Mouse (Mus musculus) cerebellum, postnatal 4 days (tissue): ENCODE measurements around the gene Gm10338.
"Not testable (repeated sequence)": the region's sequence is repeated elsewhere in the genome, so short reads cannot be mapped to it uniquely, and the experiment has no call there.

ENCODE experiments used
- DNase-seq, 2 experiments: peaks; one replicate each; pipeline ENCODE4 v3.0.0; 2022; ENCODE audit warnings: low spot score in 2 of 2, mixed read lengths in 1 of 2

Gm10338 gene

GRCm38 (mm10) chr14:7595492-7595891 is at the start of gene Gm10338:
Gm10338 (minus strand) TSS chr14:7595592.
- DNase-seq = not testable (repeated sequence)

- DNase-seq = not testable (repeated sequence)
These were observed 48.5 kb upstream of the Gm10338 start, which contains the start of gene Gm10128 for GRCm38 (mm10) chr14:7643872-7644271. Gm10128 (minus strand) TSS chr14:7643972.

- not testable (repeated sequence) for DNase-seq
These were observed 27.0 kb downstream of the Gm10338 start, which contains the start of gene Gm3558 for GRCm38 (mm10) chr14:7568382-7568781. Gm3558 (minus strand) TSS chr14:7568566.

GRCm38 (mm10) chr14:7567890-7568289 is 27.5 kb downstream of the Gm10338 start:
- DNase-seq = peak in 1 of 2 experiments; percentile 1

GRCm38 (mm10) chr14:7567266-7567665 is 28.1 kb downstream of the Gm10338 start:
- DNase-seq = peak in 1 of 2 experiments; percentile 17
